Mouse (Mus musculus): ENCODE results near the gene Anks1b. TPM values are rescaled to one million over a fixed set of nuclear protein-coding genes. Genes with fewer than 3 reads are reported as not detected.

Gene Anks1b
- polyA plus RNA-seq, 1 experiment from 2014 or later: 1.9 TPM

DNA sequence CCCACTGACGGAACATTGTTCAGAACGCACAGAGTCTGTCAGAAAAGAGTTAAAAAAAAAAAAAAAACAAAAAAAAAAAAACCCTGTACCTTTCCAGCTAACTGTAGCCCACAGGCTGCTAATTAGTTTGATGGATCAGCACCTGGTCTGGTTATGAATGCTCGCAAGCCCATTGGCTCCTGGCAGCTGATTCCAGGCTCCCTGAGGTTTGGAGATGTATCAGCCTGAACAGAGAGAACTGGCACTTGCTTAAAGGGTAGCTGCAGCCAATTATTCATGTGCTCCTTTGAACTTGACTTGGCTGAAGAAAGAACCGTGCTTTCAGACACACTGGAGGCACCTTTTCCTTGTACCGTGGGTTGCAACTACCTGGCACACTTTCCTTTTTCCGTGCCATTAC lies 941.1 kb downstream of the Anks1b start:
- Histone ChIP-seq H3K4me2 (no peak overlapping the region), H3K9ac (no peak overlapping the region), H3K27ac (no peak overlapping the region), H3K36me3 (no peaks in the 10 kb centered on the region), H3K27me3 (replicated peaks) (no peaks in the 10 kb centered on the region), H3K4me1 (no peaks in the 10 kb centered on the region), H3K9me3 (no peaks in the 10 kb centered on the region), H3K4me3 (replicated peaks) (no peak overlapping the region)
- ATAC-seq (ENCODE audit: insufficient read depth, low FRiP score, low read depth): no peak
- WGBS: 78% methylated on average over 6 of the region's 6 CpGs

DNA sequence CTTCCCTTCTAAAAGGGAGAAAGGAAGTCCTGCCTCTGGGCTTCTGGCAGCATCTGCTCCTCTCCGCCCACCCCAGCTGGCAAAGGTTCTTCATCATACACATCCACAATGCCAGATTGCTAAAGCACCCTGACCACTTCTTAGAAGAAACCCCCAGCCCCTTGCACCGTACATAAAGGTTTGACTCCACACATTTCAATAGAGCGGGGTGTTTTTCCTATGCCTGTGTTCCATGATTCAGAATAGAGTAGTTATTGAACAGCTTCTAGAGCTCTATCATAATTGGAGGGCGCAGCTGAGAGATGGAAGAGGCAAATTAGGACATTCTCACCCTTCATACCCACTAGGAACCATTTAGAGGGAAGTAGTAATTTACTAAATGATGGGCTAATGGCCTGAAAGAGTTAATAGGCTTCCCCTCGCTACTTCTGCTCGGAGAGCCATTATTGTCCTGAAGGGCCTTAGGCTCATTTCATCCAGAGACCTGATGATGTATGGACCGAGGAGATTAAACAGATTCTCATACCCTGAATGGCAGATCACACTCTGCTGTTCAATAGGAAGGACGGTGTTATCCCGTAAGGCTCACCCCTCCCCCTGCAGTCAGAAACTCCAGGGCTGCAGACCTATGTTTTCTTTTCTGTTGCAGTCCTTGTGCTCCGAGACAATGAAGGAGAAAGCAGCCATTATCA lies 945.1 kb downstream of the Anks1b start:
- Histone ChIP-seq H3K9ac (no peak overlapping the region), H3K4me1 (no peaks in the 10 kb centered on the region), H3K9me3 (no peaks in the 10 kb centered on the region), H3K36me3 (no peaks in the 10 kb centered on the region), H3K27ac (no peak overlapping the region), H3K4me3 (replicated peaks) (no peak overlapping the region), H3K27me3 (replicated peaks) (no peaks in the 10 kb centered on the region), H3K4me2 (no peak overlapping the region)
- no peak for ATAC-seq (ENCODE audit: insufficient read depth, low FRiP score, low read depth)
- 47% methylated on average over 10 of the region's 10 CpGs for WGBS

DNA sequence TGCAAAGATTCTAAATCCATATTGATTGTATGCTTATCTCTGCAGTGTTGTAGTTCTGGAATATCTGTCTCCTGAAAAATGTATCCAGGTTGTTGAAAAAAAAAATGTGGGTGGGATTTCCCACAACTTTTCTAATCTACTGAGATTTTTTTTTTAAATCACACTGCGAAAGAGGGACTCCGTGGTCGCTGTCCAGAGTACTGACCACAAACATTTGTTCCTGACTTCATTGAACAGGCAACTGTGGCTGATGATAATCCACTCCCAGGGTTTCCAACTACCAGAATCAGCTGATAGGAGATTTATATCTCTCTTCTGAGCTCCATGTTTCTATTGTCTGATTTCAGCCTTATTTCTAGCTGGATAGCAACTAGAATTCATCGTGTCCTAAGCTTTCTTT lies 950.1 kb downstream of the Anks1b start:
- no peak overlapping the region for H3K4me2 ChIP-seq
- no peak overlapping the region for H3K4me3 ChIP-seq (replicated peaks)
- H3K36me3 ChIP-seq: no peaks in the 10 kb centered on the region
- no peaks in the 10 kb centered on the region for H3K9me3 ChIP-seq
- WGBS: 11% methylated on average over 4 of the region's 4 CpGs
- no peaks in the 10 kb centered on the region for H3K4me1 ChIP-seq
- H3K27ac ChIP-seq: no peak overlapping the region
- H3K27me3 ChIP-seq (replicated peaks): peaks cover 19% of the 10 kb centered on the region
- no peak overlapping the region for H3K9ac ChIP-seq
- ATAC-seq (ENCODE audit: insufficient read depth, low FRiP score, low read depth): no peak

DNA sequence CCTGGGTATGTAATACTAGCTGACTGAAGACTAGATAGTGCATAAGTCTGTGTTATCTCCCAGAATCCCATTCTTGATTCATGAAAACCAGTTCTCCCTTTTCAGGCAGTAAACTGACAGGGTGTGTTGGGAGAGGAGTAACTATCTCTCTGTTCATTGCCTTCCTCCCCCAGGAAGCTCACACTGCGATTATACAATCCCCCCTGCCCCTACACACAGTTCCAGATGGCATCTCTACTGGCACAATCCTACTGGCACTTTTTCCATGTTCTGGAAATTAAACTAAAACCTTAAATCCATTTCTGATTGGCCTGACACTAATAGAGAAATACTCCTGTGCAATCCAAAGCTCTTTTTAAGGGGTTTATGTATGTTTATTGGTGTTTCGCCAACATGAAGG lies 951.4 kb downstream of the Anks1b start:
- Histone ChIP-seq H3K9ac (no peak overlapping the region), H3K36me3 (no peaks in the 10 kb centered on the region), H3K4me2 (no peak overlapping the region), H3K27me3 (replicated peaks) (peaks cover 31% of the 10 kb centered on the region), H3K27ac (no peak overlapping the region), H3K9me3 (no peaks in the 10 kb centered on the region), H3K4me3 (replicated peaks) (no peak overlapping the region), H3K4me1 (peaks cover 3% of the 10 kb centered on the region)
- WGBS: 72% methylated on average over 2 of the region's 2 CpGs
- ATAC-seq (ENCODE audit: insufficient read depth, low FRiP score, low read depth): no peak

DNA sequence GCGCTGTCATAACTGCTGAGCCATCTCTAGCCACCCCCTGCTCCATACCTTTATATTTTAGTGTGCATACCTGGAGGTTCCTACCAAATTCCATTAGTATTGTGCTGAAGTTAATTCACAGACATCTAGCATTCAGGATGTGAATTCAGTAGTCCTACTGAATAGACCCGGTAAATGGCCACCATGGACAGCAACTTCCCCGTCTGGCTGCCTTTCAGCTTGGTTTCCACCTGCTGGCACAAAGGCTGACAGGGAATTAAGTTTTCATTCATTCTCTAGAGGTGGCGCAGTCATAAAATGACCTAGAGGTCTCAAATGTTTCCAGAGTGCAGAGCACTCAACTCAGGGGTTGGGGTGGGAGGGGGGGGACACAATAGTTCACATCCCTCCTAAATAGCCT lies 953.6 kb downstream of the Anks1b start:
- peaks cover 3% of the 10 kb centered on the region for H3K4me1 ChIP-seq
- H3K27me3 ChIP-seq (replicated peaks): peaks cover 51% of the 10 kb centered on the region
- 12% methylated on average over 4 of the region's 4 CpGs for WGBS
- H3K4me3 ChIP-seq (replicated peaks): no peak overlapping the region
- H3K9ac ChIP-seq: no peak overlapping the region
- no peak overlapping the region for H3K27ac ChIP-seq
- H3K36me3 ChIP-seq: no peaks in the 10 kb centered on the region
- ATAC-seq (ENCODE audit: insufficient read depth, low FRiP score, low read depth): no peak
- H3K9me3 ChIP-seq: no peaks in the 10 kb centered on the region
- H3K4me2 ChIP-seq: no peak overlapping the region

DNA sequence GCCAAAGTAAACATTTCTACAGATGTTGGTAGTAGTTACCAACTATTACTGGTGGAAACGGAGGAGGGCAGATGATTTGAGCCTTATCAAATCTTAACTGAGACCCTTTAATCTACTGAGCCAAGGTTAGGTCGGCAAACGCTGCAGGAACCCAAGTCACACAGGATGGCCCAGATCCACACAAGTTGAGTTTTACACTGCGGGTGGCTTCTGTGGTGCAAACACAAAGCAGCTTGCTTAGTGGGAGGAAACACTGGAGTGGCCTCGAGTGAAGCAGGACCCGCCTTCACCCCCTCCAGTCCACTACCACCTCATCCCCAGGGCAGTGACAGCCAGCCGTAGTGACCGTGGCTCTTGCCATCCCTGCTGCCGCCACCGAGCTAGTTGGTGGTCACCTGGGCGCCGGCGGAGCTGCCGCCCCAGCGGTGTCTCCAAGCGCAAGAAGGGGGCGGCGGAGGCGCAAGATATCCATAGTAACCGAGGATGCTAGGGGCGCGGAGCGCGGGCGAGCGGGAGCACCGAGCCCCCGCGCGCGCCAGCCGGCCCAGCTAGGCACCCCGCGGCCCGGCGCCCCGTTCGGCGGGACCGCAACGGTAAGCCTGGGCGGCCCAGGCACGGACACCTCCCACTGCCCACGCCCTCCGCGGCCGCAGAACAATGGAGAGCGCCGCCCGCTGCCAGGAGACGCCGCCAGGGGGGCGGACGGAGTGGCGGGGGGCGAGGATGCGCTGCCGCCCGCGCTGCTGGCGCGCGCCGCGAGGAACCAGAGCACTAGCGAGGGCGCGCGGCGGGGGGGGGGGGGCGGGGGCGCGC lies 955.5 kb downstream of the Anks1b start:
- Histone ChIP-seq H3K4me2 (peak overlapping the region; percentile 88), H3K9ac (no peak overlapping the region), H3K4me3 (replicated peaks) (peak overlapping the region; percentile 51), H3K27me3 (replicated peaks) (peaks cover 60% of the 10 kb centered on the region), H3K36me3 (no peaks in the 10 kb centered on the region), H3K4me1 (peaks cover 3% of the 10 kb centered on the region), H3K9me3 (no peaks in the 10 kb centered on the region), H3K27ac (no peak overlapping the region)
- no peak for ATAC-seq (ENCODE audit: insufficient read depth, low FRiP score, low read depth)
- 1% methylated on average over 47 of the region's 73 CpGs for WGBS

DNA sequence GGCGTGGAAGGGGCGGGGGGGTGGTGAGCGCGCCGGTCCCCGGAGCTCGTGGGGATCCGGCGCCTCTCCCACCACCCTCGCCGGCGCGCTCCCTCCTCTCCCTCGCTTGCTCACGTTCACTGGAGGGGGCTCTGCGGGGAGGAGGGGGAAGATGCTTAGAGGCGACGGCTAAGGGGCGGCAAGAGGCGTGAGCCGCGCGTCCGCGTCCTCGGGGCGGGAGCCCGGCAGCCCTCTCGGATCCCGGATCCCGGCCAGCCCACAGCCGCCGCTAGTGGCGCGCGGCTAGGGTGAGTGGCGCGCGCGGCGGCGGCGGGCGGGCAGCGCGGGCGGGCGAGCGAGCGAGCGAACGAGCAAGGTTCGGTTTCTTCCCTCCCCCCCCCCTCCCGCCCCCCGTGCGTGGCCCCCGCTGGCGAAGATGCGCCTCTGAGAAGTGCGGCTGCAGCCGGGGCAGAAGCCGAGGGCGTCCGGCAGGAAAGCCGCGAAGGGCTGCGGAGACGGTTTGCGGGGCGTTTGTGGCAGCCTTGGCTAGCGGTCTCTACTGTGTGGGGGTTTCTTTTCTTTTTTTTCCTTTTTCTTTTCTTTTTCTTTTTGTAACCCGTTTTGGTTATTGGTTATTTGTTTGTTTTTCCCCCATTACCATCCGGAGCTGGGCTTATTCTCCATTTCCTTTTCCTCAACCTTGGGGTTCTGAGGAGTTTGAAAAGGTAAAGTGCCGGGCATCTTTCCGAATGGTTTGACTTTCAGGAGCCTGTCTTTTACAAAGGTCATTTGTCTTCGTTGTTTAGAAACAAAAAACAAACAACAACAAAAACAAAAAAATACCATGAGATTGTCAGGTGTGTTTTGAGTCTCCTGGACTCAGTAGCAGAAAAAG lies 956.3 kb downstream of the Anks1b start:
- peak; percentile 31; the same call in 1 of the 2 replicates for ATAC-seq (ENCODE audit: insufficient read depth, low FRiP score, low read depth)
- peaks cover 3% of the 10 kb centered on the region for H3K4me1 ChIP-seq
- no peaks in the 10 kb centered on the region for H3K9me3 ChIP-seq
- peaks cover 60% of the 10 kb centered on the region for H3K27me3 ChIP-seq (replicated peaks)
- 2% methylated on average over 48 of the region's 76 CpGs for WGBS
- H3K9ac ChIP-seq: no peak overlapping the region
- H3K4me2 ChIP-seq: peak overlapping the region; percentile 88
- peak overlapping the region; percentile 51 for H3K4me3 ChIP-seq (replicated peaks)
- H3K36me3 ChIP-seq: no peaks in the 10 kb centered on the region
- no peak overlapping the region for H3K27ac ChIP-seq

DNA sequence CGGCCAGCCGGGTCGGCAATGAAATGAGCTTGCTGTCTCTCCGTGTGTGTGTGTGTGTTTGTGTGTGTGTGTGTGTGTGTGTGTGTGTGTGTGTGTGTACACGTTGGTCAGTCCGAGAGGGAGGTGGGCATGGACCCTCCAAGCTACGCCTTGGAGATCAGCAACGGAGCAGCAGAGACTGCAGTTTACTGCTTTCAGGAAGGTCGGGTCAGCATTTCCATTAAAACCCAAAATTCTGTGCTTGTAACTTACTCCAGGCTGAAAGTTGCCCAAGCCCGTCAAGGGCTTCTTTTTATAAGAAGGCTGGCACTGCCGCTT lies 956.9 kb downstream of the Anks1b start:
- peaks cover 60% of the 10 kb centered on the region for H3K27me3 ChIP-seq (replicated peaks)
- no peak overlapping the region for H3K4me2 ChIP-seq
- H3K36me3 ChIP-seq: no peaks in the 10 kb centered on the region
- no peaks in the 10 kb centered on the region for H3K9me3 ChIP-seq
- H3K4me1 ChIP-seq: peaks cover 3% of the 10 kb centered on the region
- H3K9ac ChIP-seq: no peak overlapping the region
- H3K27ac ChIP-seq: no peak overlapping the region
- 2% methylated on average over 11 of the region's 11 CpGs for WGBS
- ATAC-seq (ENCODE audit: insufficient read depth, low FRiP score, low read depth): no peak
- peak overlapping the region; percentile 51; the same call in 1 of the 2 replicates for H3K4me3 ChIP-seq (replicated peaks)

DNA sequence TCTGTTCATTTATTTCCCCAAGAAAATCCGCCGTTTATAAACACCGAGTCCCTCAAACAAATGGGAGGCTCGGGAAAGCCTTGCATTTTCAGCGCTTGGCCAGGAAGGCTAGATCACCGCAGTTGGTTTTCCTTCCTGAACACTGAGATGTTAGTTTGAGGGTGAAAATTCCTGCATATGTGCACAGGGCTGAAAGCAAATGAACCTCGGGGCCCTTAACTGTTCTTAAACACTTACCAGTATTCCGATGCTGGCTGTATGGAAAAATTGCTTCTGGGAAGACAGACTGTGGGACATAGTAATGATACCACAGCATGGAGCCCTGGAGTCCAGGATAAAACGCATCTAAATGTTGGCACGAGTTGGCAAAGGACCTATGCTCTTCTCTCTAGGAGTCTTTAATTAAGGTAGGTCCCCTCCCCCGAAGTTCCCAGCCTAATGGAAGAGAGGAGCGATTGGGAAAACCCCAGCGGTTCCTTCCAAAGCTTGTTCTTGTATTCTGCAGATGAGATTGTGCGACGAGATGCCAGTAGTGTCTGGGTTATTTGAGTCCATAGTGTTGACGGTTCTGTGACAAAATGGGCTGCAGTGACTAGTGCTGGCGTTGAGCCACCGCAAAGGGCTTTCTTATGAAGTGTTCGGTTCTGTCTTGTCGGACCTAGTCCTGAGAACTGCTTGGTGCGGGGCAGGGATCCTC lies 957.4 kb downstream of the Anks1b start:
- no peaks in the 10 kb centered on the region for H3K36me3 ChIP-seq
- no peak overlapping the region for H3K27ac ChIP-seq
- H3K9ac ChIP-seq: no peak overlapping the region
- H3K9me3 ChIP-seq: no peaks in the 10 kb centered on the region
- H3K4me1 ChIP-seq: peaks cover 3% of the 10 kb centered on the region
- no peak overlapping the region for H3K4me3 ChIP-seq (replicated peaks)
- H3K27me3 ChIP-seq (replicated peaks): peaks cover 60% of the 10 kb centered on the region
- H3K4me2 ChIP-seq: no peak overlapping the region
- no peak for ATAC-seq (ENCODE audit: insufficient read depth, low FRiP score, low read depth)
- WGBS: 3% methylated on average over 21 of the region's 21 CpGs

DNA sequence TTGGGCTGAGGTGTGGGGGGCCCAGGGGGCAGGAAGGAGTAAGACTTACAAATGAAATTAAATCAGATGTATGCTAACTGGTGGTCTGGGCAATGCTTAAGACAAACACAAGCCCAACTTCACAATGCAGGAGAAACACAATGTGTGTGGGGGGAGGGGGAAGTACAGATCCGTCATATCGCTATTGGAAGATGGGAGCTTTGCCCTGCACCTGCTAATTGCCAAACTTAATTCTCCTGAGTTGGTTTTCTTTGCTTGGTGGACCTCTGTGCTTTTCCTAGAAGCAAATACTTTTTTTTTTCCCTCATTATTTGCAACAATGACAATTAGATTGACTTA lies 957.9 kb downstream of the Anks1b start:
- peaks cover 60% of the 10 kb centered on the region for H3K27me3 ChIP-seq (replicated peaks)
- 15% methylated on average over 2 of the region's 2 CpGs for WGBS

DNA sequence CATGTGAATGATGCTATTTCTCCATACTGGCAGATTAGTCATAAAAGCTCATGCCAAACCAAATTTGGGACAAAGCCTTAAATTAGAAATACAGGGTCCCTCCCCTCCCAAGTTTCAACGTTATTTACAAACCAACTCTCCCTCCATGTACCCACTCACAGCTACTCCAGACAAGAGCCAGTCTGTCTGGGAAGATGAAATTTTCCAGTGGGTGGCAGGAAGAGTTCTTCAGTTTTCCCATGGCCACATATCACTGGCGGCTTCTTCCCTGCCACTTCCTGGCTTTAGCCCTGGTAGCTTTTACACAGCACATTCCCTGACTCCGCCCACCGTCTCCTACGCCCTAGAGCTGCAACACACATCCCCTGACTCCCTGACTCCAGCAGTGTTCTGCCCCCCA lies 961.0 kb downstream of the Anks1b start:
- Histone ChIP-seq H3K4me3 (replicated peaks) (no peak overlapping the region), H3K9me3 (no peaks in the 10 kb centered on the region), H3K27me3 (replicated peaks) (peaks cover 33% of the 10 kb centered on the region), H3K27ac (no peak overlapping the region), H3K36me3 (no peaks in the 10 kb centered on the region), H3K9ac (no peak overlapping the region), H3K4me2 (no peak overlapping the region), H3K4me1 (no peaks in the 10 kb centered on the region; the same call in 1 of the 2 replicates)
- 36% methylated on average over 5 of the region's 5 CpGs for WGBS
- no peak for ATAC-seq (ENCODE audit: insufficient read depth, low FRiP score, low read depth)

More for the DNA sequence above, 957.9 kb downstream of the Anks1b start:
- Histone ChIP-seq H3K4me3 (replicated peaks) (no peak overlapping the region), H3K4me1 (peaks cover 3% of the 10 kb centered on the region), H3K36me3 (no peaks in the 10 kb centered on the region), H3K9ac (no peak overlapping the region), H3K4me2 (no peak overlapping the region), H3K27ac (no peak overlapping the region), H3K9me3 (no peaks in the 10 kb centered on the region)
- no peak for ATAC-seq (ENCODE audit: insufficient read depth, low FRiP score, low read depth)

Data from stomach, embryonic 15.5 days (tissue).